Mouse (Mus musculus): ENCODE data around the gene Tbck.

Gene Tbck

GRCm38 (mm10) chr3:132683447-132684230 lies at the start of gene Tbck:
Tbck (plus strand) TSS chr3:132684144.
- DNase-seq (ENCODE audit: low read depth, low spot score): peak; percentile 88

- no peak for DNase-seq (ENCODE audit: low read depth, low spot score)
These were observed 46.9 kb upstream of the Tbck start for GRCm38 (mm10) chr3:132637080-132637479.

- DNase-seq (ENCODE audit: low read depth, low spot score): no peak
These were observed 39.9 kb upstream of the Tbck start for GRCm38 (mm10) chr3:132644071-132644470.

- DNase-seq (ENCODE audit: low read depth, low spot score): no peak
These were observed 37.1 kb upstream of the Tbck start for GRCm38 (mm10) chr3:132646814-132647213.

- DNase-seq (ENCODE audit: low read depth, low spot score): no peak
These were observed 34.6 kb upstream of the Tbck start for GRCm38 (mm10) chr3:132649368-132649767.

GRCm38 (mm10) chr3:132650191-132650590 lies 33.8 kb upstream of the Tbck start:
- DNase-seq (ENCODE audit: low read depth, low spot score): no peak

GRCm38 (mm10) chr3:132651776-132652175 lies 32.2 kb upstream of the Tbck start:
- no peak for DNase-seq (ENCODE audit: low read depth, low spot score)

- DNase-seq (ENCODE audit: low read depth, low spot score): no peak
These were observed 30.0 kb upstream of the Tbck start for GRCm38 (mm10) chr3:132653959-132654358.

- no peak for DNase-seq (ENCODE audit: low read depth, low spot score)
These were observed 28.0 kb upstream of the Tbck start for GRCm38 (mm10) chr3:132655955-132656354.

GRCm38 (mm10) chr3:132677494-132677893 lies 6.5 kb upstream of the Tbck start:
- no peak for DNase-seq (ENCODE audit: low read depth, low spot score)

- DNase-seq (ENCODE audit: low read depth, low spot score): no peak
These were observed 436 bp downstream of the Tbck start, which contains the start of gene Aimp1 for GRCm38 (mm10) chr3:132684231-132684928. Aimp1 (minus strand) TSS chr3:132684370.

- DNase-seq (ENCODE audit: low read depth, low spot score): no peak
These were observed 17.4 kb downstream of the Tbck start for GRCm38 (mm10) chr3:132701368-132701767.

GRCm38 (mm10) chr3:132704216-132704615 lies 20.3 kb downstream of the Tbck start:
- no peak for DNase-seq (ENCODE audit: low read depth, low spot score)

- no peak for DNase-seq (ENCODE audit: low read depth, low spot score)
These were observed 23.0 kb downstream of the Tbck start for GRCm38 (mm10) chr3:132706977-132707376.

- DNase-seq (ENCODE audit: low read depth, low spot score): no peak
These were observed 30.0 kb downstream of the Tbck start for GRCm38 (mm10) chr3:132713913-132714312.

GRCm38 (mm10) chr3:132717316-132717715 lies 33.4 kb downstream of the Tbck start:
- no peak for DNase-seq (ENCODE audit: low read depth, low spot score)

- no peak for DNase-seq (ENCODE audit: low read depth, low spot score)
These were observed 40.4 kb downstream of the Tbck start for GRCm38 (mm10) chr3:132724326-132724725.

GRCm38 (mm10) chr3:132744287-132745146 lies 60.6 kb downstream of the Tbck start:
- DNase-seq (ENCODE audit: low read depth, low spot score): no peak

- DNase-seq (ENCODE audit: low read depth, low spot score): peak; percentile 47
These were observed 63.1 kb downstream of the Tbck start for GRCm38 (mm10) chr3:132747036-132747435.

GRCm38 (mm10) chr3:132747766-132748165 lies 63.8 kb downstream of the Tbck start:
- no peak for DNase-seq (ENCODE audit: low read depth, low spot score)

GRCm38 (mm10) chr3:132748750-132749149 lies 64.8 kb downstream of the Tbck start:
- no peak for DNase-seq (ENCODE audit: low read depth, low spot score)

- DNase-seq (ENCODE audit: low read depth, low spot score): no peak
These were observed 68.8 kb downstream of the Tbck start for GRCm38 (mm10) chr3:132752772-132753171.

All from embryo, embryonic 11.5 days (tissue).